Mouse (Mus musculus): Measurements from ENCODE around the gene Rab11fip2. TPM values are rescaled to one million over a fixed set of nuclear protein-coding genes. Genes with fewer than 3 reads are reported as not detected.
A peak's percentile ranks its signal among the peaks of the same experiment; 100 is the strongest.

The Rab11fip2 gene
- total RNA-seq (2021) = 1 to 10 TPM; 9.0 to 9.2 TPM
- long read RNA-seq, experiment 1 = 0 reads
- long read RNA-seq, experiment 2, partial matches to known transcripts = 0 of 1 reads
- long read RNA-seq, experiment 2, other reads (novel, unspliced or antisense) = 1 of 1 reads

DNA sequence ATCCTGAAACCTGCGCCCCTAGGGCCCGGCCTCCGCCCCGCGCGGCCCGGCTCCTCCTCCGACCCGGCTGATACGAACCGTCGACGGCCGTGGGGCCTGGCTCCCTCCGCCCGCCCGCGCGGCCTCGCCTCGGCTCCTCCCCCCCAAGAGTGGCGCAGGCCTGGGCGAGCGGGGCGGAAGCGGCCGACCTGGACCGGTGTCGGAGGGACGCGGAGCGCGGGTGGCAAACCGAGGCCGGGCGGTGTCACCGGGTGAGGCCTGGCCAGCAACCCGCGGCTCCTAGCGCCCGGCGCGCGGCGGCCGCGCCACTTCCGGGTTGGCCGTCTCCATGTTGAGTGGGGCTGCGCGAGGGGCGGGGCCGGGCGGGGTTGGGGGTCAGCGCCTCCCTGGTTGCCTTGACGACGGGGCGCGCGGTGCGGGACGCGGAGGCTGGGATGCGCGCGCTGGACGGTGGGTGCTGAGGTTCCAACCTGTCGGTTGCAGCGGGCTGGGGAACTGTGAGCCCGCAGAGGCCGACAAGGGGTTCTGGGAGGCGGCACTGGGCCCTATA lies at the start of gene Rab11fip2:
Gene Rab11fip2, minus strand, starts transcription at position 333 of the 550 bp plus-strand sequence.
- intact Hi-C loops (cut with DNase I) = loop anchor here (5.0 to 10.0 kb wide), 2 partner anchors 129 to 201 kb away; no protein-coding TSS in a partner anchor
- peak; percentile 87 to 89 for DNase-seq

DNA sequence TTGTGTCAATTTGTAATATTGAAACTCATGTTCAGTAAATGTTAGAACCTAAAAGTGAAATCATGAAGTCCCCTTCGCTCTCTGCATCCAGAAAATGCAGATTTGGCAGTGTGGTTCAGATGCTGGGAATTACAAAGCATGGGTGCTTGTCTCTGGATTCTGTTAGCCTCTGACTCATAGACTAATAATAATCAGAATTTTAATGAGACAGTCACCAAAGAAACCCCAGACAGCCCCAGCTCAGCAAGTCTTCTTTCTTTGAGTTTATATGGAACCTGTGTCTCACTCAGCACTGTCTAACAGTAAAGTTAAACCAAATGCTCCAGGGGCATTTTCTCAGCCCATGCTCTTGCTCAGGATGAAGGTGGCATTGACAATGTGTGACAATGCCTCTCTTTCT lies 38.1 kb upstream of the Rab11fip2 start:
- intact Hi-C loops (cut with DNase I) = no loop called here
- DNase-seq = no peak

DNA sequence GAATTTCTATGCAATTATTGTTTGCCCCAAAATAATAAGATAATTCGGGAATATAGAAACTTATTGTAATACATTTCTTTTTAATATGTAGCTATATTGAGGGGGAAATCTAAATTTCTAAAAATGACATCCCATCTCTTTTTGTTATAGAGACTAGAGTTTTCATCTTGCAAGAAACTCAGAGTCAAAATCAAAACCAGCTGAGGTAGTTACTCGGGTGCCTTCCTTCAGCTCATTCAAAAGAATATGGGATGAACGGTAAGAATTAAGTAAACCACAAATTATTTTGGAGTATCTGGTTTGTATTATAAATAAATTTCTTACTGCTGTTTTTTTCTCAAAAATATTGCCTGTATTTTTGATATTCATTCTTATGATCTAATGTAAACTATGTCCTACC lies 11.5 kb upstream of the Rab11fip2 start:
- no peak for DNase-seq
- intact Hi-C loops (cut with DNase I) = no loop called here

DNA sequence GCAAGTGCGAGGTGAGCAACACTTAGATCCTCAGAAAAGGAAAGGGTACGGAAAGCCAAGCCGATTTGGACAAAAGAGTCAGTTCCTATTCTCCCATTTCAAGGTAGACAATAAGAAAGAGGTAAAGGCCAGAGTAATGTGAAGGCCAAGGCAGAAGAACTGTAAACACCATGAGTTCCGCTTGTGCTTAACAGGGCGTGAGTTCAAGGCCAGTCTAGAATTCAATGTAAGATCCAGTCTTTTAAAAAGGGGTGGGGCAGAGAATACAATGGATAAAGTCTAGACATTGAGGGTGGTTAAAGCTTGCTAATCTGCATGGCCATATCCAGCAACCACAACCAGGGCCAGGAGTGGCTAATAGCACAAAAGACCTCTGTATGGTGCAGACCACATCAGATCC lies 6.3 kb upstream of the Rab11fip2 start:
- DNase-seq = no peak
- intact Hi-C loops (cut with DNase I) = loop anchor here (10.0 kb wide), 1 partner anchor 195 kb away; no protein-coding TSS in a partner anchor

DNA sequence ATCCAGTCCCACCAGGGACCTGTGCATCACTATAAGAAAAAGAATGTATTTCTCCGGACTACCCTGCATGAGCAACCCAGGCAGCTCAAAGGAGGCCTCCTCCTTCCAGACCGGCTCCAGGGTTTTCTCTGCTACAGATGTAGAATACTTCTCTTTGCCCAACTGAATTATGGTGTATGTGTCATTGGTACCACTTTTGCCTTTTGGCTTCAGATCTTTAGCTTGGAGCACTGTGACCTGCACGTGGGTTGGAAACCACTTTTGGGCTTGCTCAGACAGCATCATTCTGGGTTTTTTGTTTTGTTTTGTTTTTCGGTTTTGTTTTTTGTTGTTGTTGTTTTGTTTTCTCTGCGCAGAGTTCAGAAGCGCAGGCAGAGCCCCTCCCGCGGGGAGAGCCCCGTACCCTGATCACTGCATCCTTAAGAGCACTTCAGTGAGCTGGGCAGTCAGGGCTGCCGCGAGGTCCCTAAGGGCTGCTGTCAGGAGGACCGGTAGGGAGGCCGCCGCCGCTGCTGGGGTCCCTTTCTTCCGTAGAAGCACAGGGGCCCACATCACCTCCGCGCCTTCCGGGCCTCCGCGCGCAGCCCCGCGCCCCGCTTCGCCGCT lies 635 bp downstream of the Rab11fip2 start:
- intact Hi-C loops (cut with DNase I) = loop anchor here (5.0 to 10.0 kb wide), 2 partner anchors 129 to 202 kb away; no protein-coding TSS in a partner anchor
- DNase-seq = peak in 1 of 2 experiments; percentile 17

DNA sequence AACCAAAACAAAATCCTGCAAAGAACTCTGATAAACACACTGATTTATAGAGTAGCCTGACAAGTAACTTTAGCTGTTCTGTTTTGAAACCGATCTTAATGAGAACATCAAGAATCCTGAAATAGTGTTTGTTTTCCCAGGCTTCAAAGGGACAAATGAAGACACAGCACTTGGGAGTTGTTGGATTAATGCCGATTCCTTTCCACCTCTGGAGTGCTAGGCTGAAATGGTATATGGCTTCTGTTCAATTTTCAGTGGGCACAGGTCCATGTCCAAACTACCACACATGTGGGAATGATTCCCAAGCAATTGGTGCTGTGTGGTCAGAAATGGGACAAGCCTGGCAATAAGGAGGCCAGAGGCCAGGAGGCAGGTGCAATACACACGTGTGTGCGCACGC lies 3.7 kb downstream of the Rab11fip2 start:
- peak in 1 of 2 experiments; percentile 25 for DNase-seq
- intact Hi-C loops (cut with DNase I) = loop anchor here (5.0 to 10.0 kb wide), 2 partner anchors 133 to 205 kb away; no protein-coding TSS in a partner anchor

DNA sequence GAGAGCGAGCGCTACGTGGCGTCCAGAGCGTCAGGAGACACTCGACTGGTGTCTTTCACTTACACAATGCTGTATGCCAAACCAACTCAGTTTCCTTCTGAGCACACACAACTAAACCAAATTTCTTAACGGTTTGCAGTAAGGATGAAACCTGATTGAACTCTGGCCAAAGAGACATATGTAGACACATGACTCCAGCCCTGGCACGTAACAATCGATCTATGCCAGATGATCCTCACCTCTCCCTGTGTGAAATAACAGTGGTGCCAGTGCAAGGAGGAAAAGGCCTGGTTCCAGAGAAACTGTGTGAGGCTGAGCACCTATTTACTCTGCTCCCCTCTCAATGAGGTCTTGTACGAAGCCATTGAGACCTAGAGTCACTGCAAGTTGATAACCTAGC lies 11.4 kb downstream of the Rab11fip2 start:
- no peak for DNase-seq
- intact Hi-C loops (cut with DNase I) = no loop called here

DNA sequence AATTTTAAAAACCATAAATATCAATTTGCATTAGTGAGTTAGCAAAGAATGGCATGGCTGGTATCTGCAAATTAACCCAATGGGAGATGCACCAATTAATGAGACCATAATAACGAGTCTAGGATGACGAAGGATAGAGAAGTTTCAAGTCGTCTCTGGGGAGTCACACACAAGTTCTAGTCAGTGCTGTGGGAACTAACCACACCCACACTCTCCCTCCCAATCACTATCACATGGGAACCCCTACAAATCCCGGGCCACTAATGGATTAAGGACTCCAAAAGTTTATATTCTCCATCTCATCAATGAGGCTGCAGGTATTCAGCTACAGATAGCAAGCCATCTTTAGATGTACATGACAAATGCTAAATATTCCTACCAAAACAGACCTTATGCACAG lies 14.8 kb downstream of the Rab11fip2 start:
- intact Hi-C loops (cut with DNase I) = no loop called here
- DNase-seq = no peak

DNA sequence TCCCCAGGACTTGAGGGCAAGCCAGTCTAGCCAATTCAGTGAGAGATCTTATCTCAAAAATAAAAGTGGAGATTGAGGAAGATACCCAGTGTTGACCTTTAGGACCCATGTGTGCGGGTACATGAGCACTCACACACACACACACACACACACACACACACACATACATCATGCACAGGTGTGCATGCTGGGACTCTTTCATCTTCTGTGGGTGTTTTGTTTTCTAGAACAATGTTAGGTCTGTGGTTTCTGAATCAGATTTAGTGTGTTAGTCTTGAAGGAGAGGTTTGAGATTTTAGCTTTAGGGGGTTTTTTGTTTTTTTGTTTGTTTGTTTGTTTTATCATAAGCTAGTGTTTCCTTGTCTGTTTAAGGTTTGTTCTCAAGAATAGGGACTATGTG lies 17.3 kb downstream of the Rab11fip2 start:
- DNase-seq = no peak
- intact Hi-C loops (cut with DNase I) = no loop called here

DNA sequence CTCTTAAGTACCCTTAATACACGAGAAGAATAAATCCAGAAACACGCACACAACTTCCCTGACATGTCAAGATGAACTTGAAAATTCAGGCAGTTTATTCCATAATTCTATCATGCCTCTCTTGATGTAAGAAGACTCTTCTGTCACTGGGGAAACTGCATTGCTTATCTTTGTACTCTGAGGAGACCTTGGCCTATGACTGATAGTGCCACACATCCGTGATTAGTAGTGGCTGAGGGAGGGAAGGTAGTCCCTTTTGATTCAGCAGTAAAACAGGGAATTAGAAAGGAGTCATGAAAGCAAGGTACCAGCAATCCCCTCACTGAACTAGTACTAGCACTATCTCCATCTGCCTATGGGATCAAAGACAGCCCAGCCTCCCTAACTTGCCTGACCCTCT lies 22.6 kb downstream of the Rab11fip2 start:
- intact Hi-C loops (cut with DNase I) = no loop called here
- DNase-seq = no peak

DNA sequence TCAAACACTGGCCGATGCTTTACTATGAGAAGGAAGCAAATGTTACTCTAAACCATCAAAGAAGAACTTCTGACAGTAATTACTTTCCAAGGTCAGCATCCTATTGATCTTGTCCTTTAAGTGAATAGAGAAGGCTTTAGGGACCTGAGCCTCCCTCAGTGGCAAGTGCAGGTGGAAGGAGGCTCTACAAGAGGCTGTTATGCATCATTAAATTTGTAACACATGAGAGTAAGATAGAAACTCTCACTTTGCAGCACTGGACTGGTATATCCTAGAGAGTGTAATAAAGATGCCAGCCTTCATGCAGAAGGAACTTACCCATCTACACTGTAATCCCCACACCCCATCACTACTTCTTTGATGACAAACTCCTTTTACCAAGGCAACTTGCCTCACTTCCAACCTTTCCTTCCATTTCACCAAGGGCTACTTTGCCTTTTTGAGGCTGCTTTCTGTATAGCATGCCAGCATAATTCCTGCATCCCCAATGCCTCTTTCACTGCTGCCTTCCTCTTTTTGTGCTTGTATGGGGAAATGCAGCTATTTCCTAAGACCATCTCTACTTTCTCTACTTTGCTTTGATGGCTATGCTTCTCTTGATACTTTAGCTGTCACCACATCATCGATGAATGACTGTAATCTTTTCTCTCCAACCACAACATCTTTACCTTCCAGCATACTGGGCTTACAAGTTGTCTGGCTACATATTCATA lies 25.4 kb downstream of the Rab11fip2 start:
- DNase-seq = no peak
- intact Hi-C loops (cut with DNase I) = no loop called here

DNA sequence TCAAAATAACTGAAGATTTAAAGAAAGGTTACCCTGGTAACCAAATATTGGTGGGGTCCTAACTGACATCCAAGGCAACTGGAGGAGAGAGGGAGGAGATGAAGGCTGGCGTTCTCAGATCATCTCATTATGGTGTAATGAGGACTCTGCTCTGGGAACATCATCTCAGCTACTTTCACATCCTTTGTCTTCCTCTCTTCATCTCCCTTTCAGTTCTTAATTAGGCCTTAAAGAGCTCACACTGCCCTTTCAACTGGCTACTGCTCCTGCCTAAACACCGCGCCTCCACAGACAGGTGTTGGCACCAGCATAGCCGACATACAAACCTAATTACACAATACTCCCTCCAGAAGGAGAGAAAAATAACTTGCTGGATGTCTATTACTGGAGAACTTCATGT lies 31.9 kb downstream of the Rab11fip2 start:
- intact Hi-C loops (cut with DNase I) = no loop called here
- DNase-seq = no peak

DNA sequence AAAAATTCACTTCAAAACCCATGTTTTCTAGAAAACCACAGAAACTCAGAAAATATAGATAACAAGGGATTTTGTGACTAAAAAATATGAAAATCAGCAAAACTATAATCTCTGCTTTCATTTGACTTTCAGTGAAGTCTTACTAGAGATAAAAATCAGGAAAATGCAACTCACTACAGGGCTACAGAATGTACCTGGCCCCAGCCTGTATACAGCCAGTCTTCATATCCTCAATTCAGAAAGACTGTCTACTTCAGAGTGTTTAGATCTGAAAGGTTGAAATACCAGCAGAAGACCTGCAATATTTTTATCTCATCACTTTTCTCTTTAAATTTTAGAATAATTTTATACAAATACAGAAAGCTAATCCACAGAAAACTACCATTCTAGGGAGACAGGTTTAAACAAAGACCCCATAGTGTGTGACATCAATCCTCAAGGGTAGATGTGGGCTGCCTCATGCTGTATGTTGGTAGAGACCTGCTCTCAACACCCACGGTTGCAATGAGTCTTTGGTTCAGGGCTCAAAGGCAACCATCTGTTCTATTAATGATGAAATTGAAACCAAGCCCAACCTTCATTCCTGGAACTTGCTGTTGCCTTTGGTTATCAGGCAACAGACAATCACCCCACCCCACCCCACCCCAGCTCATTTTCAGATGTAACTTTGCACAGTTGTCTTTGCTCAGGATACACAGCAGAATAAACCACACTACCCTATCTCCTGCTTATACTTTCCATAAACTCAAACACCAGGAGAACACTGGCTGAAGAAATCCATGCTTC lies 38.0 kb downstream of the Rab11fip2 start:
- intact Hi-C loops (cut with DNase I) = no loop called here
- no peak for DNase-seq

DNA sequence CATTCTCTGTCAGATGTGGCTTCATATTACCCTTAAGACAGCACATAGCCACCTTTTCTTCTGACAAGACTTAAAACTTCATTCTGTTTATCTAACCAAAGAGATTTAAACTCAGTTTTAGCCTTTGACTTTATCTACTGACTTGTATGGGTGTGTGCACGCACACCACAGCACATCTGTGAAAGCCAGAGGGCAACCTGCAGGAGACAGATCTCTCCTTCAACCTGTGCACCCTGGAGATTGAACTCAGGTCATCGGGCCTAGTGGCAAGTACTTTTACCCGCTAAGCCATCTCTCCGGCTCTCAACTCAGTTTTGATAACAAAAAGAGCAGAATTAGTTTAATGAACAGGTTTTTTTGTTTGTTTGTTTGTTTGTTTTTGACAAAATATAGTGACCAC lies 43.5 kb downstream of the Rab11fip2 start:
- DNase-seq = no peak

DNA sequence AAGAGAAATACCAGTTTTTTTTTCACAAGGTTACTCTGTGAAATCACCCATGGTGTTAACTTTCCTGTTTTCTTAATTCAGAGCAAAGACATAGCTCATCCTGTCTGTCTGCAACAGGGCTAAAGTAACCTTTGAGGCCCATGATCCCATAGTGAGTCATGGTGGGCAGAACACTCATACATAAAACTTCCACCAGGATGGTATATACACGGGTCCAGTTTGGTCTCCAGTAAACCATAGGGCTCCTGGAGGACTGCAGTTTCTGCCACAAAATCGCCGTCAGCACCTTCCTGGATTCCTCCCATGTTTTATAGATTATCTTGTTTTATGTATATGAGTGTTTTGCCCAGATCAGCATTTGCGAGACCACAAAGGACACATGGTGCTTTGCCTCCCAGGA lies 45.2 kb downstream of the Rab11fip2 start:
- intact Hi-C loops (cut with DNase I) = no loop called here
- no peak for DNase-seq

More for the DNA sequence above, 43.5 kb downstream of the Rab11fip2 start:
- intact Hi-C loops (cut with DNase I) = no loop called here

DNA sequence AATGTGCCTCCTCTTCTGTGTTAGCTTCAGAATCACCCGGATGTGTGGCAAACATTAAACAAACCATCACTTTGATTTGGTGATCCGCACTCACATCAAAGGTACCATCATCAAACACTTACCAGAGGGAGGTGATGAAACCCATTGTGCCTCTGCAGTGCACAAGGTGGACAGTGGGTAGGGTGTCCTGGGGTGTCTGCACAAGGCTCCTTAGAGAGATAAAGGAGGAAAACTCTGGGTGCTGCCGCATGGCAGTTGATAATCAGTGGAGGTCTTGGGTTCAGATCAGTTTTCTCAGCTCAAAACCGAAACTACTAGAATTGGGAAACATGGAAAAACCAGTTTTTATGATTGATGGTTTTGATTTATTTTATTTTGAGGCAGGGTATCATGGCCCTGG lies 54.1 kb downstream of the Rab11fip2 start:
- no peak for DNase-seq
- intact Hi-C loops (cut with DNase I) = no loop called here

DNA sequence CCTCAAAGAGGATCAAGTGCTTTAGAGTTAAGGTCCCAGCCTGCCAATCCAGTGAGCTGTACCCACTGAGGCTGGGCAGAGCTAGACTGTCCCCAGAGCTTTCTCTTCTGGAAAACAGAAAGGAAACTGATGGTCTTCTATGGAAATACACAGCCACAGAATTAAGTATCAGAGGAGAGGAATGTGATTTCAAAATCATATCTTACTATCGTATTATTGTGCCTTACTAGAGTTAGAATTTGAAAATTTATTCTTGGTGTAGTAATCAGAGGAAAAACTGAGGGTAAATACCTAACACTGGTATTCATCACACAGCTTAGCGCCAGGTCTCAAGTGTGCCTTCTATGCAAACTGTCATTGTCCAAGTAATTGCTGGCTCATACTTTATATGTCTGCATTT lies 54.6 kb downstream of the Rab11fip2 start:
- intact Hi-C loops (cut with DNase I) = no loop called here
- DNase-seq = no peak

DNA sequence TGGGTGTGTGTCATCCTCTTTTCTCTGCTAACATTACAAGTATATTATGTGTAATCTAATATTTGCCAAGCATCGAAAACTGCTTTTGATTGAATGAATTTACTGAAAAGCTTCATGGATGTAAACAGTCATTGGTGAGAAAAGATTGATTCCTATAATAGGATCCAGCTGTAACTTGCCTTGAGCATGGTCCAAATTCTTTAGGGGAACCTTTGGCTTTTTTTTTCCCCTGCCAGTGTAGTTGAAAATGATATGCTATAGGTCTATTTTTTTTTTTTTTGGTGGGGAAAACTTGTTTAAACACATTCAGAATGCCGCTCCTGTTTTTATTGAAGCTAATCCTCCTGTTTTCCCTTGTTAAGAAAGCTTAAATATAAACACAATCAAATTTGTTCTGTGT lies 55.6 kb downstream of the Rab11fip2 start:
- intact Hi-C loops (cut with DNase I) = no loop called here
- DNase-seq = no peak

DNA sequence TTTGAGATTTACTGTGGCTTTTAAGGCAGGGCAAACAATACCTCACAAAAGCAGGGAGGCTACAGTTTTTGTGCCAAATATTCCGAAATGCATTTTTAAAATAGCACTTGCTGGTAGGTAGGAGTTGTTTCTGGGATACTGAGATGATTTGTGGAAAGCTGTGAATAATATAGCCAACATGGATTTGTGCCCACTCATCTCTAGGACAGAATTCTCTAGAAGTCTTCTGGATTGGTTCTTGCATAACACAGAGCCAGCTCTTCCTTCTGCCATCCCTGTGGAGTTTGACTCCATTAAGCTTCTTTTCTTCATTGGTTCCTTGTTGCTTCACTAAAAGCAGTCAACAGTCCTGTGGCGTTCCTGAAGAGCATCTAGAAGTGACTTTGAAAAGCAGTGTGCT lies 58.2 kb downstream of the Rab11fip2 start:
- intact Hi-C loops (cut with DNase I) = no loop called here
- no peak for DNase-seq

DNA sequence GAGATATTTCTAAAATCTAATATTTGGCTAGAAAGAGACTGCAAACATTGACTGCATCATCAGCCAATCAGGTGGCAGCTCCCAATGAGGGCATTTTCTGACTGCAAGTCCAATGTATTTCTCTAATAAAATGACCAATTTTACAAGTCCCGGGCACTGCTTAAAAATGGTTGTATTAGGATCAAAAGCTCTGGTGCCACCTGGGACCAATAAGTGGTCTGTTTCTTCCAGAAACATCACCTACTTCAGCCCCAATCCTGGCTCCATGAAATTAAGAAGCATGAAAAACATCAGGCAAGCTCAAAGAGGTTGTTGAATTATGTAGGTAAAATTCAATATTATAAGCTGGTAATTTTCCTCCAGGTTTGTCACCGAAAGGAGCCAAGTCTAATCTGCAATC lies 66.2 kb downstream of the Rab11fip2 start:
- intact Hi-C loops (cut with DNase I) = no loop called here
- DNase-seq = no peak

DNA sequence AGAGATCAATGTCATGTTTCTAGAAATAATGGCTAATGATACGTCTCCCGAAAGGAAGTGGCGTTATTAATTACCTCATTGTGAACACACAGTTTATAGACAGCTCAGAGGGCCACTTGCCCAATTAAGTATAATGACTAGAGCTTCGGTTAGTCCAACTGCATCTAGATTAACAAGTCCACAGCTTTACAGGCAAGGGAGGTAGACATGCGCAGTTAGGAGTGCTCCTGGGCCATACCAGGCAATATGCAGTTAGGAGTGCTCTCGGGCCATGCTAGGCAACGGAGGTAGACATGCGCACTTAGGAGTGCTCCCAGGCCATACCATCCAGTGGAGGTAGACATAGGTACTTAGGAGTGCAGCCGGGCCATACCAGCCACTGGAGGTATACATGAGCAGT lies 76.8 kb downstream of the Rab11fip2 start:
- DNase-seq = no peak
- intact Hi-C loops (cut with DNase I) = no loop called here

Measured in heart, postnatal 14 days (tissue).